Mouse (Mus musculus) small intestine, adult 2 months (tissue): ENCODE results near the gene Nmi. TPM values are rescaled to one million over a fixed set of nuclear protein-coding genes. Genes with fewer than 3 reads are reported as not detected.

Source experiments
- H3K27ac ChIP-seq: fragments of 200-500 bp; 2 replicates; pipeline ENCODE4 v1.5.1; 2012; ENCODE audit warnings: low read depth, low read length, control low read depth, inconsistent platforms; ENCODE audit not compliant: insufficient read depth
- H3K27me3 ChIP-seq: fragments of 200-500 bp; 2 replicates; pipeline ENCODE4 v1.6.1; 2012; ENCODE audit warnings: mild to moderate bottlenecking, moderate library complexity, low read length, inconsistent platforms; ENCODE audit not compliant: control insufficient read depth, insufficient read depth
- H3K36me3 ChIP-seq: fragments of 200-500 bp; 2 replicates; pipeline ENCODE4 v1.6.1; 2012; ENCODE audit warnings: mild to moderate bottlenecking, low read length, control low read depth, inconsistent platforms; ENCODE audit not compliant: control insufficient read depth, insufficient read depth
- H3K4me1 ChIP-seq: fragments of 200-500 bp; 2 replicates; pipeline ENCODE4 v1.6.1; 2012; ENCODE audit warnings: low read length, inconsistent platforms, mixed read lengths; ENCODE audit not compliant: control insufficient read depth, insufficient read depth, insufficient read length
- H3K4me3 ChIP-seq: fragments of 200-500 bp; 2 replicates; pipeline ENCODE4 v1.5.1; 2012; ENCODE audit warnings: low read depth, mild to moderate bottlenecking, control low read depth, inconsistent platforms, low read length, moderate library complexity
- CTCF ChIP-seq: fragments of 200-500 bp; IDR thresholded peaks from 2 replicates; pipeline ENCODE4 v1.5.1; 2012; ENCODE audit warnings: low read depth, mild to moderate bottlenecking, control low read depth, inconsistent platforms, low read length, moderate library complexity, mixed read lengths; ENCODE audit not compliant: insufficient replicate concordance, insufficient read length; ENCODE audit errors: extremely low read depth
- POLR2A ChIP-seq: fragments of 200-500 bp; IDR thresholded peaks from 2 replicates; pipeline ENCODE4 v1.6.1; 2012; ENCODE audit warnings: low read depth, mild to moderate bottlenecking, control low read depth, inconsistent platforms, low read length, moderate library complexity
- WGBS: fragments of 180-500 bp; shearing (Covaris S2); methylation state at CpG from one replicate; pipeline ENCODE4 v1.1.7; 2018; 5-methylcytosine and 5-hydroxymethylcytosine counted together
- polyA plus RNA-seq: library from polyadenylated mRNA; depleted of rRNA; stranded (reverse); fragments of >200 nt; gene quantifications from 2 replicates; pipeline ENCODE4 v1.2.3, GENCODE M21; 2012

Nmi gene
- polyA plus RNA-seq, 1 experiment = 6.1 TPM

DNA sequence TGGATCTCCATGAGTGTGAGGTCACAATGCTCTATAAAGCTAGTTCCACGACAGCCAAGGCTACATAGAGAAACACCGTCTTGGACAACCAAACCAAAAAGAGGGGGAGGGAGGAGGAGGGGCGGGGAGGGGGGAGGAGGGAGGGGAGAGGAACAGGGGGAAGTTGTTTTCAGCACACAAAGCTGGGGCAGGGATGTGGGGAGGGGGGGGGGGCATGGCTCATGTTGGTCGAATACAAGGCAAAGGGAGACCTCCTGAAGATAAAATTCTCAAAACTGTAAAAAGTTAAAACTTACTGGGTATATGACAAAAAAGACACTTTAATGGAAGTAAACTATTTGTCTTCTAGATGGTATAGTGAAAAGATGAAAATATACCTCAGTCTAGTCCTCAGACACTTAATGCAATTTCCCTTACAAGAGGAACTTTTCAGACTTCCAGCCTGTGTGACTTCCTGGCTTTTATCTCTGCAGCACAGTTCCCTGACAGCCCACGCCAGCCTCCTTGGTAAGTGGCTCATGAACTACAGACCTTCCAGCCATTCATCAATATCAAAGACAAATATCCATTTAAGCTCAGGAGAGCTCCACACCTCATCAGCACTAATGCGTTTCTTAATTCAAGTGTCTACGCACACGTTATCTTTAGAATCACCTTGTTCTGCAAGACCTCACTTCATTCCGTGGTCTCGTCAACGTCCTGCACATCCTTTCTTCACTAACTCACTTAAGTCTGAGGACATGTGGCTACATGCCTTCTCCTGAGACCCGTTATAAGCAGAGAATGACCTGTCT is 39.8 kb downstream of the Nmi start:
- Histone ChIP-seq H3K36me3 (peaks cover 1% of the 10 kb centered on the region; the same call in 1 of the 2 replicates), H3K4me3 (no peak overlapping the region), H3K27me3 (no peaks in the 10 kb centered on the region), H3K27ac (no peak overlapping the region), H3K4me1 (no peaks in the 10 kb centered on the region)
- WGBS = 61% methylated on average over 12 of the region's 12 CpGs
- TF ChIP-seq CTCF = no peak
- no peak for TF ChIP-seq POLR2A

DNA sequence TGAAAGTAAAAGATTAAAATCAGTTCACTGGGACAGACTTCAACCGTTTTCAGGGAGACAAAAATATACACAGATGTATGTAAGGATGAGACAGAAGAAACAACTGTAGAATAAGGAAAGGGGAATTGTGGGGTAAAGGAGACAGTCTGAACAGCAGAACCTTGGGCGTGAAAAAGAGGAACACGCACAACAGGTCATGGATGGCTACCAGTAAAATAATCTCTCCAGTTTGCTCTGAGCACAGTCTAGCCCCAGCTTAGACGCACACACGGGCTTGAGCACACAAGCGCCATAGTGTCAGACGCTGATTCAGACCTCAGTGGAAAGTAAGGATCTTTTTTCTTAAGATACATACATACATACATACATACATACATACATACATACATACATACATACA is 42.1 kb downstream of the Nmi start:
- TF ChIP-seq POLR2A (no peak), CTCF (no peak)
- H3K4me1 ChIP-seq = no peaks in the 10 kb centered on the region
- no peak overlapping the region for H3K27ac ChIP-seq
- peaks cover 3% of the 10 kb centered on the region; the same call in 1 of the 2 replicates for H3K36me3 ChIP-seq
- 77% methylated on average over 7 of the region's 7 CpGs for WGBS
- no peak overlapping the region for H3K4me3 ChIP-seq
- H3K27me3 ChIP-seq = no peaks in the 10 kb centered on the region

DNA sequence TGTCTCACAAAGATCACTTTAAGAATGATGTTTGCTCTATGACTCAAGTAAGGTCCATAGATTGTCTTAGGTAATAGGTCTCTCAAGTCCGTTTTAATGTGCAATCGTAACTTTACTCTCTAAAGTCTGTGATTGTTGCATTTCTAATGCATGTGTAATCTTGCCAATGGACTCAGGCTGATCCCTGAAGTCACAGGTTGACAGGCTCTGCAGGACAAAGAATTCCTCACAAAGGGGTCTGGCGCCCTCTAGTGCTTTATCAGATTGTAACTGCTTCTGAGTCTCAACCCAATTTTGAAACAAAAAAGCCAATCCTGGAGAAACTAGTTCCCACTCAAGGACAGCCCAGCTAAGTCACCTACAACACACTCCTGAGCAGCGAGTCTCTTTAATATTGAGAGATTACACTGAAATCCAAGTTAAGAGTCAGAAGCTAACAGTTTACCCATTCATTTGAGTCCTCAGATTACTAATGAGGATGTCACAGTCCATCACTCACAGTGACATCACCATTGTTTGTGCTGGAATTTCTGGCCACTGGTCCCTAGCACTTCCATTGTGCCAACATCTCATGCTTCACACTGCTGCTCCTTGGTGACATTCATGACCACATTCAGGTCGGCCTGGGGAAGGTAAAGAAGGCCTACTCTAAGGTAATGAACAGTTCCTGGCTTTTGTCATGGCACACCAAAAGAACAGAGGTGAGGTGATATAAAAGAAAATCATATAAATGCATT is 58.2 kb downstream of the Nmi start:
- H3K36me3 ChIP-seq = no peaks in the 10 kb centered on the region
- no peak overlapping the region for H3K4me3 ChIP-seq
- H3K27me3 ChIP-seq = no peaks in the 10 kb centered on the region
- no peaks in the 10 kb centered on the region for H3K4me1 ChIP-seq
- 12% methylated on average over 5 of the region's 5 CpGs for WGBS
- H3K27ac ChIP-seq = no peak overlapping the region
- TF ChIP-seq CTCF (peak; percentile 59; the same call in 1 of the 2 replicates), POLR2A (no peak)

DNA sequence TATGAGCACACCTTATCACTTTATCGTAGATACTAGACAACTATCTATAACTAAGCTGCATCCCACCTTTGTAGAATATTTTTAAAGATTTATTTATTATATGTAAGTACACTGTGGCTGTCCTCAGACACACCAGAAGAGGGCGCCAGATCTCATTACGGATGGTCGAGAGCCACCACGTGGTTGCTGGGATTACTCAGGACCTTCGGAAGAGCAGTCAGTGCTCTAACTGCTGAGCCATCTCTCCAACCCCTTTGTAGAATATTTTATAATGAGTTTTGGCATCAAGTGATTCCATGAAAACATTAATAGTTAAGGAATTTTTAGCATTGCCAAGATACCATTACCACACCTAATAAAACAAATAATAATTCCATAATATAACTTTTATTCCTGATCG is 58.8 kb downstream of the Nmi start:
- Histone ChIP-seq H3K36me3 (no peaks in the 10 kb centered on the region), H3K4me3 (no peak overlapping the region), H3K4me1 (no peaks in the 10 kb centered on the region), H3K27me3 (no peaks in the 10 kb centered on the region), H3K27ac (no peak overlapping the region)
- WGBS = 37% methylated on average over 7 of the region's 7 CpGs
- TF ChIP-seq POLR2A (no peak), CTCF (no peak)

DNA sequence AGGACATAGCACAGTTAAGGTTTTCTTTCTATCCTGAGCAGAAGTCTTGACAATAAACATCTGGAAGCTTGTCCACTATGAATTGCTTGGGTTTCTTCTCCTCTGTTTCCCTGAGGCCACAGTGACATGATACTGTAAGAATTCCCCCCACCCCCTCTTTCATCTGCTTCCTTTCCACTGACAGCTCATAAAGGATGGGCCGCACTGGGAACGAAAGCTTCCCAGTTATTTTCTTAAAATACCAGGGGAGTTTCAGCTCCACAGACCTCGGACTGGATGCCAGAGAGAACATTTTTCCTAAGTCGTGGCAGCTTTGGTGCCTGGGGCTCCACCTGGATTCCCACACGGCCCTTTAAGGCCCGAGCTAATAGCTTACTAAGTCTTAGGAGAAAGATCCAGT is 60.6 kb downstream of the Nmi start:
- Histone ChIP-seq H3K4me3 (no peak overlapping the region), H3K27ac (no peak overlapping the region), H3K4me1 (no peaks in the 10 kb centered on the region), H3K27me3 (no peaks in the 10 kb centered on the region), H3K36me3 (no peaks in the 10 kb centered on the region)
- WGBS = 58% methylated on average over 6 of the region's 6 CpGs
- TF ChIP-seq CTCF = no peak
- no peak for TF ChIP-seq POLR2A

DNA sequence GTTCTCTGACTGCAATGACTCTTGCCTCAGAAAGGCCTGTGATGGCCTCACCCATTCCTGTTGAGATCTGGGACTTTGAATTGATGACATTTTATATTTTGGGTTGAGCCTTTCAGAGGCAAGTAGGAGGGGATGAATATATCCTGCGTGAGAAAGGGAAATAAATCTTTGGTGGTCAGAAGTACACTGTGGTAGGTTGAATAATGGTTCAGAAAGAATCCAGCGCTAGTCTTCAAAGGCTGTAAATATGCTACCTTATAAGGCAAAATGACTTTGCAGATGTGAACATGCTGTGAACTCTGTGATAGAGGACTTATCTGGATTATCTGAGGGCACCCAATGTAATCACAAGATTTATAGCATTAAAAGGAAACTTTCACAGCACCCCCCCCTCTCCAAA is 61.4 kb downstream of the Nmi start:
- no peak for TF ChIP-seq CTCF
- no peak for TF ChIP-seq POLR2A

DNA sequence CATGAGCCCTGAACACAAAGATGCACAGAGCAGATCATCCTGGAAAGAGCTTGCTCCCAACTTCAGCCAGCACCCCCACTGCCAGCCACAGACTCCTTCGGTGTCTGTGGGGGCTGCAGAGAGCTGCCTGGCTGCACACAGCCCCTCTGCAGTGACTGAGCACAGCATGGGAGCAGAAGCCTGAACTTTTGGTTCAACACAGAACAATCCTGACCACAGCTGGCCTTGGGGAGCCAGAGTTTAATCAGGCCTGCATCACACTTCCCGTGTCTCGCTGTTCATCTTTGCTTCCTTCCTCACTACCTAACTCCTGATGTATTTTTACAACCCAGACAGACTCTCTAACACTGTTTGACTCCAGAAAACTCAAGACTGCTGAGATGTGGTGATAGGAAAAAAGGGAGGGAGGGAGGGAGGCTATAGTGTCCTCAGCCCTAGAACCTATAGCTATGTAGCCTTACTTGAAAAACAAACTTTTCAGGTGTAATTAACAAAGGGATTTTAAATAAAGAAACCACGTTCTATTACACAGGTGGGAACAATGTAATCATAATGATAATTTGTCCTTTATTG is 65.7 kb downstream of the Nmi start:
- H3K36me3 ChIP-seq = no peaks in the 10 kb centered on the region
- 51% methylated on average over 4 of the region's 4 CpGs for WGBS
- H3K27me3 ChIP-seq = no peaks in the 10 kb centered on the region
- no peaks in the 10 kb centered on the region for H3K4me1 ChIP-seq
- no peak overlapping the region for H3K4me3 ChIP-seq
- H3K27ac ChIP-seq = no peak overlapping the region
- TF ChIP-seq POLR2A (no peak), CTCF (no peak)

More for the DNA sequence above, 61.4 kb downstream of the Nmi start:
- Histone ChIP-seq H3K36me3 (no peaks in the 10 kb centered on the region), H3K4me1 (no peaks in the 10 kb centered on the region), H3K4me3 (no peak overlapping the region), H3K27me3 (no peaks in the 10 kb centered on the region), H3K27ac (no peak overlapping the region)
- WGBS = 67% methylated on average over 2 of the region's 2 CpGs
